Mouse (Mus musculus) kidney, adult 8-10 months (tissue): ENCODE results near the gene Rps21.
"Not testable (repeated sequence)": the region's sequence is repeated elsewhere in the genome, so short reads cannot be mapped to it uniquely, and the experiment has no call there.

Experiments
- DNase-seq, 2 experiments: peaks; one replicate each; pipeline ENCODE4 v3.0.0; 2022

The Rps21 gene

GRCm38 (mm10) chr2:180230482-180230881 is 26.7 kb upstream of the Rps21 start:
- no peak for DNase-seq

DNA sequence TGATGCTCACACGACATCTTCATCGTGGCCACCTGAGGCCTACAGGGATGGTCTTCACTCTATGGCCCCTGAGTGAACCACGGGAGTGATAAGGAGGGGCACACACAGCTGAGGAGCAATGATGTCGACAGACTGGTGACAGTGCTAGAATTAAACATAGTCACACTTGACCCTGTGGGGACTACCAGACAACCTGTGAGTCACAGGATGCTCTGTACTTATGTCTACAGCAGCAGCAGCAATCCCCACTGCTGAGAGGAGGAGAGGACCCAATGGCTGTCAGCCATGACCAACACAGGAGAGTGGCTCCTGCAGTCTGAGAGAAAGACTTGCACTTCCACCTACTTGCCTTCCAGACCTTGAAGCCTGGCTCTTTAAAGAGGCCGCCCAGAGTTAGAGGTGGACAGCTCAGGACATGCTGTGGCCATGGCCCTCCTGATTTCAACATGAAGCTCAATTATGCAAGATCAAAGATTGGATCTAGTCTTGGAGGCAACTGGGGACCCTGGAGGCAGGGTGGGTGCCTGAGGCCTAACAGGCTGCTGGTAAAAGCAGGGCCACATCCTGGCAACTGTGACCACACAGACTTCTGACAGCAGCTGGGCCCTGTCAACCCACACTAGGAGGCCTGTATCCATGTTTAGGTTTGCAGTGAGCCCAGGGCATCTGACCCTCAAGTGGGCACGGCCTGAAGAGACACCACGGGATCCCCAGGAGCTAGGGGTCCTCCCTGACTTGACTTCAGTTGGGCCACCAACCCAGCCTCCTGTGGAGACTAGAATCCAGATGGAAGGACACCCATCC is 23.9 kb upstream of the Rps21 start:
- DNase-seq = no peak

GRCm38 (mm10) chr2:180234353-180234752 is 22.8 kb upstream of the Rps21 start:
- DNase-seq = no peak

GRCm38 (mm10) chr2:180234980-180235379 is 22.2 kb upstream of the Rps21 start:
- DNase-seq = no peak

- no peak for DNase-seq
Measured at GRCm38 (mm10) chr2:180235788-180236187, 21.4 kb upstream of the Rps21 start.

- DNase-seq = no peak
Measured at GRCm38 (mm10) chr2:180236500-180236899, 20.7 kb upstream of the Rps21 start.

DNA sequence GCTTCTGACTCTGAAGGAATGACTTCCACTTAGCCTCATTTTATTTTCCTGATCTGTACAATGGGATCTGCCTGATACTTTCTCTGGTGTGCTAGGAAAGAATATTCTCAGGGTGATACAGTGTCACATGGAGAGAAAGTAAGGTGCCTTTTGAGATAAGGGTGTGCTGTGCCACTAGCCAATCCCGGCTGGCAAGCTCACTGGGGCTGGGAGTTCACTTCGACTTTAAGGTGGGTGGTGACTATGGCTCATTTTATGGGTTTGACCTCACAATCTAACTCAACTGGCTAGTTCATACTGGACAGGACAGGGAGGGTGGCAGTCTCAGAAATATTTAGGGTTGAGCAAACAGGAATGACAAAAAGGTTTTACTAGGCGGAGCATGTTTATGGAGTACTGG is 20.2 kb upstream of the Rps21 start:
- no peak for DNase-seq

- no peak for DNase-seq
Measured at GRCm38 (mm10) chr2:180237601-180238345, 19.4 kb upstream of the Rps21 start.

DNA sequence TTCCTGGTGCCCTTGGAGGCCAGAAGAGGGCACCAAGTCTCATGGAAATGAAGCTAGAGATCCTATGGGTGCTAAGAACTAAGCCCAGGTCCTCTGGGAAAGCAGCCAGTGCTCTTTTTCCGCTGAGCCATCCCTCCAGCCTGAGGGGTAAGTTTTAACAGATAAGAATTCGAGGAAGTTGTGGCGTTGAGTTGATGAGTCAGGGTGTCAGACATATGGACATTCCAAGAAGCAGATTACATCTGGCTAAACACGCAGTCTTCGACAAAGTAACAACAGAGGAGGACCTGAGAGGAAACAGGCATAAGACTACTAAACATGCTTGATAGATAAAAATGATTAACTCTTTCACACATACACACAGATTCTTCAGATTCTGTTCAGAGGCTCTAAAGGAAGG is 18.6 kb upstream of the Rps21 start:
- DNase-seq = no peak

DNA sequence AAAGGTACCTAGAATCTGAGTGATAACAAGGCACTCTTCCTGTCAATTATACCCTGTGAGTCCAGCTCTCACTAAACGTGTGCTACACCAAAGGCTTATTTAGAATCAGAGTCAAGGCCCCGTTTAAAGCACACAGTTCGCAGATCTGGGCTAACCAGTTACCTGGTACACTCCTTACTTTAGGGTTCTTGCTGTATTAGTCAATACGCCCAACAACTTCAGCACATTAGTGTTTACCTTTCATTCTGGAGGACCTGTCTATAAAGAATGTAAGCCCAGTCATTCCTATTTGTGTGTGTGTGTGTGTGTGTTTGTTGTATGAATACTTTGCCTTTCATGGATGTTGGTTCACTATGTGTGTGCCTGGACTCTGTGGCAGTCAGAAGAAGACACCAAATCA is 14.1 kb upstream of the Rps21 start:
- DNase-seq = no peak

DNA sequence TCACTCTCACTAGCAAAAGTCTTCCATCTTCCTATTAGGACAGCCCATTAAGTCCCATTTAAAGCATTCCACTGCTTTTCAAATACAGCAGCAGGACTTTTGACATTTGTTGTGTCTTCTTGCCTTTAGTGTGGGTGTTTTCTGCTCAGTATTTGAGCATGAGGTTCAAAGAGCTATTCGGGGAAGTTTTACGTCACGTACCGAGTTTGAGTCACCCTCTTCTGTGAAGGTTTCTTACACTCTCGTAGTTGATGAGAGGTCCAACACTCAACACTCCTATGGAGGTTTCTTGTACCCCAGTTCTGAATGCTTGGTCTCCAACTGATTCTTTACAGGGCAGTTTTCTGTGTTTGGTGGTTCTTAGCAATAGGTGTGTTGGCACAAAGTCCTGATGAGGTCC is 9.3 kb upstream of the Rps21 start:
- no peak for DNase-seq

DNA sequence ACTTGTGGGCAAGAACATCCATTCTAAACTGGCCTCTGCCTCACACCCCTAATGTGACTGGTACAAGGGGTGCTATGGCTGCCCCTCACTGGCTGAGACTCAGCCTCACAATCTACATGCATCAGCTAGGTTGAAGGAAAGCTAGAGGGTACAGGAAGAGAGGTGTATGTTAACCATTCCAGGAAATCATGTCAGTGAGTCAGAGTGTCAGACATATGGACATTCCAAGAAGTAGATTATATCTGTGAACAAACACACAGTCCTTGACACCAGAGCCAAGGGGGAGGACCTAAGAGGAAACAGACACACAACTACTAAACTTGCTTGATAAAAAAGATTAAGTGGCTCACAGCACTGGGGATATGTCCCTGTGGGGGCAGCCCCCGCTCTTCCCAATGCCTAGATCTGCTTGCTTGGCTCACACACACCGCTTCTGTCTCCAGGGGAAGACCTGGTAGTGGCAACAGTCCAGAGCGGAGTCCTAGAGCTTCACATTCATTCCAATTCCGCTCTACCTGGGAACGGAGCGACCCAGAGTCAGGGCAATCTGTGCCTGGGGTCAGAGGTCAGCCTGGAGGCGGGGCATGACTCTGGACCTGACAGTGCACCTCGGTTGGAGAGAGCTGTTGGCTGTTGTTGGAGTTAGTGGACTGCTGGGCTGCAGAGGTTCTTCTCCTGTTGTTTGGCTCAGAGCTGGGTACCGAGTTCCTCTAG is 8.1 kb upstream of the Rps21 start:
- peak in 1 of 2 experiments; percentile 62 for DNase-seq

DNA sequence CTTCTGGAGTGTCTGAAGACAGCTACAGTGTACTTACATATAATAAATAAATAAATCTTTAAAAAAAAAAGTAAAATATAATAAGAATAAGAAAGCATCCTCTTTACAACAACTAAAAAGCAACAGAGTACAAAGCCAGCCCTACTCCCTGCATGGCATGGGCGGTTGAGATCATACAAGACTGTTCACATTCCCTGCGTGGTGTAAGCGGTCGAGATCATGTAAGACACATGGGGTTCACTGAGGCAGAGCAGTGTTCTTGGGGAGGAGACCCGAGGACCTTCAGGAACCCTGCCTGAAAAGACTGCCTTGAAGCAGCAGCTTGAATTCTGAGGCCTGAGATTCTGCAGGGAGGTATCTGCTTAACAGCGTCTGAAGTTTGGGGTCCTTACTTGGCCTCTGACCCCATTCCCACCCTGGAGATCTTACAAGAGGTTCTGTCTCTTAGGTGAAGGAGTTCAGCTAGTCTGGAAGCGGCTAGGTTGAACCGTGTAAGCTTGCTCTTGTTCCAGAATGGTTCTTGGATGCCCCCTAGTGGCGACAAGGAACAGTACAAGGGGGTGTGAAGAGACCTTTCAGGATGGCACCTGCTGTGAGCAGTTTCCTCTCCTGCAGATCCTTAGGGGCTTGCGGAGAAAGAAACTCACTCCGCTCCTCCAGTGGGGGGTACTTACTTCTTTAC is 6.1 kb upstream of the Rps21 start:
- DNase-seq = peak; percentile 80 to 81

DNA sequence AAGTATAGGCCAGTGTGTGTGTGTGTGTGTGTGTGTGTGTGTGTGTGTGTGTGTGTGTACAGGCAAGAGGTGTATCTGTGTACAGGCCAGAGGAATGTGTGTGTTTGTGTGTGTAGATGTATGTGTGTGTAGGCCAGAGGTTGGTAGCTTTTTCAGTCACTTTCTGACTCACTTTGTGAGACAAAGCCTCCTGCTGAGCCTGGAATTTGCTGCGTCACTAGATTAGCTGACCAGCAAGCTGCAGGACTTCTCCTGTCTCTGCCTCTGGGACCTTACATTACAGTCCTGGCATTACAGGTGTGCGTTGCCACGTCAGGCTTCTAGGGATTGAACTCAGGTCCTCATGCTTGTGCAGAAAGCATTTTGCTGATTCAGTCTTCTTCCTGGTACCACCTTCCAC is 5.3 kb upstream of the Rps21 start:
- DNase-seq = peak in 1 of 2 experiments; percentile 35

GRCm38 (mm10) chr2:180254436-180255209 is 2.6 kb upstream of the Rps21 start:
- DNase-seq = no peak

GRCm38 (mm10) chr2:180255701-180256100 is 1.5 kb upstream of the Rps21 start:
- peak; percentile 46 to 65 for DNase-seq

GRCm38 (mm10) chr2:180256296-180257000 is 729 bp upstream of the Rps21 start:
- peak in 1 of 2 experiments; percentile 53 for DNase-seq

DNA sequence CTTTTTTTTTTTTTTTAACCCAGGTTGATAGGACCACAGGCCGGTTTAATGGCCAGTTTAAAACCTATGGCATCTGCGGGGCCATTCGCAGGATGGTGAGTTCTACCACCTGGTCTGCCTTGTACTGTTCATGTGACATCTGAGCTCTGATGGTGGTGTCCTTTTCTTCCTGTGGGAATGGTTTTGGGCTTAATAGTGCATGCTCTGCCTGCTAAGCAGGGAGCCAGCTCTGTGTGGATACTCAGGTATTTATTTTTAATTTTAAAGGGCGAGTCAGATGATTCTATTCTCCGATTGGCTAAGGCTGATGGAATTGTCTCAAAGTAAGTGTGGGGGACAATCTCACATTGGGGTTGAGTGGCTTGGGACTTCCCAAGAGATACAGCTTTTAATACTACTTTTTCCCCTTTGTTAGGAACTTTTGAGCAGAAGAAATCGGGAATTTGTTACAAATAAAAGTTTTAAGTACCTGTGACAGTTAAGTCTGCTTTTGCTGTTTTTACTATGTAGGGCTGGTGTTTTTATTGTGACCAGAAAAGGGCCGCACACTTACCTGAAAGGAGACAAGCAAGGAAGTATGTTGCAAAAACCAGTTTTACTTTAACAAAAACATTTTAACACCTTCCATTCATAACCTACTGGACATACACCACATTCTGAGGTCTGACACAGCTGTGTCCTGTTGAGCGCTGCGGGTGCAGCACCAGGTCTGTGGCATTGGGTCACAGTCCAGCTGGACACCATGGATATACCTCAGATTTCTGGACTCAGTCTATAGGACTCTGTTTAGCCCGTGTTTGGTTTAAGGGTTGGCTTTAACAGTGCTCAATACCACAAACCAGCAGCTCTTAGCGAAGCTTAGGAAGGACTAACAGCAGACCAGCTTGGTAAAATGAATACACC is 1.0 kb downstream of the Rps21 start:
- no peak for DNase-seq

DNA sequence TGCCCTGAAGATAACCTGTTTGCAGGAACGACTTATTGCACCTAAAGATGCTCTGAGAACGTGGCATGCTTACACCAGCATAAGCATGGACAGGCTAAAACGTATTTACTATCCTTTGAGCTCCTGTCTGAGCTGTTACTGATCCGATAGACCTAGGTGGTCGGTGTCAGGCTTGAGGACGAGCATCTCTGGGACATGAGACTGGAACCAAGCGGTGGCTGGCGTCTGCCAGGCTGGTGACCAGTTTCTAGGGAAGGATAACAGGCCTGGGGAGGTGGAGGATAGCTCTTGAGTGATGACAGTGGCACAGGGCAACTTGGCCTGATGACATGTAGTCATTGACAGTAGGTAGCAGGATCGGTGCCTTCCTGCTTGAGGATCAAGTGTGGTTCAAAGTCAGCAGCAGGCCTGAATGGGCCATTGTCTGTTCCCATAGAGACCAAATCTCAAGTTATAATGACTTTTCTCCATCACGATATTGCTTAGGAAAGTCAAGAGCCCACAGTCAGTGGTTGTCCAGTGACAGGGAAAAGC is 1.8 kb downstream of the Rps21 start:
- not testable (repeated sequence) for DNase-seq
